Mouse (Mus musculus): ENCODE measurements around the gene Cenpi.

The Cenpi gene

GRCm38 (mm10) chrX:134362156-134362555, 54.3 kb downstream of the Cenpi start:
- DNase-seq (ENCODE audit: low read depth, low spot score) = no peak

DNA sequence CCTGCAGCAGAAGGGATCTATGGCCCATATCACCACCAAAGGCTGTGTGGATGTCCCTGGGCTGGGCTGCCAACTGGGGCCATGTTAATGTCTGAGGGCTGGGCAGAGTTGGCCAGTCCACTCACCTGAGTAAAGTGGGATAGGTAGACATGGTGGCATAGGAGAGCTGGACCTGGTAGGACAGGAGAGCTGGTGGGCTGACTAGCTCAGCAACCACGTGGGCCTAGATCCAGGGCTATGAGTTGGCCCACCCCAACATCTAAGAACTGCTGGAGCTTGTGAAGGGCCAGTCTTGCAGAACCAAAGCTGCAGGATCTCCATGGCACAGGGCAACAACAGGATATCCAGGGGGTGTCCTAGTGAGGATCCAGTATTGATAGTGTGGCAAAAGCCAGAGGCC, 57.5 kb downstream of the Cenpi start:
- no peak for DNase-seq (ENCODE audit: low read depth, low spot score)

GRCm38 (mm10) chrX:134366547-134366946, 58.7 kb downstream of the Cenpi start:
- DNase-seq (ENCODE audit: low read depth, low spot score) = no peak

DNA sequence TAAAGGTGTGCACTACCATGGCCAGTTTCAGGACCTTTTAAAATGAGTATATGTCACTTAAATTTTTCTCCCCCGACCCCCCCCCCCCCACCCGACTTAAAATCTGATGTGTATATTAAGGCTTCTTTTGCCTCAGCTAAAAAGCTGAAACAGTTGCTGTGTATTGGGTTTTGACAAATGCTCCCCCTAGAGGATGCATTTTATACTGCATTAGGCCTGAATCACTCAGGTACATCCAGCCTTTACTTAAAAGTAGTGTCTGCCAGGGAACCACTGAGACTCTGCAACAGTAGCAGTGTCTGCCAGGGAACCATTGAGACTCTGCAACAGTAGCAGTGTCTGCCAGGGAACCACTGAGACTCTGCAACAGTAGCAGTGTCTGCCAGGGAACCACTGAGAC, 63.4 kb downstream of the Cenpi start:
- DNase-seq (ENCODE audit: low read depth, low spot score) = peak; percentile 23

GRCm38 (mm10) chrX:134374190-134374589, 66.3 kb downstream of the Cenpi start:
- DNase-seq (ENCODE audit: low read depth, low spot score) = peak; percentile 4

DNA sequence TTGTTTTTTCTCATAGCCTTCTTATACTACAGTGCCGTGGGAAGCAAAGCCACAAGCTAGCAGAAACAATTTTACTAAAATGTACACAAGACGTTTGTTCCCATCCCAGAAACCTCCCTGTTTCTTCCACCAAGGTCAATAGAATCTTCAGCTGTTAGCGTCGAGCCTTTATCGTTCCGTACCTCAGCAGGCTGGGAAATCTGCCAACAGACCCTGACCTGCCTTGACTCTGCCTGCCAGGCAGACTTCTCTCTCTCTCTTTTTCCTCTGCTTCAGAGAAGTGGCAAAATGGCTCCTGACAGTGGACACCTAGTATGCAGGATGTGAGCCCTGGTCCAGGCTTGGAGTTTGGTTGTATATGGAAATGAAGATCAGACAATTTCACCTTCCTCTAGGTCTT, 77.0 kb downstream of the Cenpi start:
- no peak for DNase-seq (ENCODE audit: low read depth, low spot score)

DNA sequence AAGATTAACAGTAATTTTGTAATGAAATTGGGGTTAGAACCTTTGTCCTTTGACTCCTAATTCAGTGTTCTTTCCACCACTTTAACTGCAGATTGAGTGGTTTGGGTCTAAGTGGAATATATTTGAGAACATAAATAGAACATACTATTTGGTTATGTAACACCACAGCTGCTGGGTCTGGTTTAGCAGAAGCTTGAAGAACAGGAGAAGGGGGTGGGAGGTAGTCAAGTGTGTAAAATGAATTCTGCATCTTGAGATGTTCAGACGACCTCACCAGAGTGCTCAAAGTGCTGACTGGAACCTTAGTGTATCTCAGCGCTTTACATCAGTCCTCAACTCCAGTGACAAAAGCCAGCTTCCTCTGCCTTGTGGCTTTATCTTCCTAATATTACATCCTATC, 91.1 kb downstream of the Cenpi start:
- no peak for DNase-seq (ENCODE audit: low read depth, low spot score)

DNA sequence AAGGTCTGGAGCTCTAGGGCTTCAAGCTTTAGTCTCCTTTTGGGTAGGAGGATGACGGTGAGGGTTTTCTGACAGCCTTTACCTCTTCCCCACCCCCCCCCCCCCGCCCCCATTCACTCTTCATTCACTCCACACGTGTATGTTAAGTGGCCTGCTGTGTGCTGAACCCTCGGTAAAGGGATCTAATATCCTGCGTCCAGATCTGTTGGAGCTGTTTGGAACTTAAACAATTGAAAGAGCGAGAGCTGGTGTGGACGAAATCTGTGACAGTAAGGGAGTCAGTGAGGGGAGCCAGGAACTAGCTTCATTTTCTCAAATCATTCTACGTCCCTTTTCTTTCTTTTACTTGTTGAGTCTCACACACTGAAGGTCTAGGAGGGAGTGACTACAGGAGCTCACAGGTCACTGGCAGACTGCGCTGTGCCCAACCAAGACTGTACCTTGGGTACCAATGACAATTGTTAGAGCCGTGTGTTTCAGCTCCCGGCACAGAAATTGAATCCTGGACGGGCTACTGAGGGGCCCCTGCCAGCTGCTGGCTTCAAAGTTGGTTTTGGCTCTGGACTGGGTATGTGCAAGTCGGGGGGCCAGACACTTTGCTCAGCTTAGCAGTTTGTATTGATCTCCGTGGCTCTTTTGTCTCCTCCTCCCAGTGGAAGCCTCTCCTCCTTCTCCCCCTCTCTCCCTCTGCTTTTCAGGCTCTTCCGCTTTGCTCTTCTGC, 96.1 kb downstream of the Cenpi start, which contains the start of gene Drp2:
Drp2 (plus strand) TSS at position 689 of the 721 bp plus-strand sequence.
- no peak for DNase-seq (ENCODE audit: low read depth, low spot score)

DNA sequence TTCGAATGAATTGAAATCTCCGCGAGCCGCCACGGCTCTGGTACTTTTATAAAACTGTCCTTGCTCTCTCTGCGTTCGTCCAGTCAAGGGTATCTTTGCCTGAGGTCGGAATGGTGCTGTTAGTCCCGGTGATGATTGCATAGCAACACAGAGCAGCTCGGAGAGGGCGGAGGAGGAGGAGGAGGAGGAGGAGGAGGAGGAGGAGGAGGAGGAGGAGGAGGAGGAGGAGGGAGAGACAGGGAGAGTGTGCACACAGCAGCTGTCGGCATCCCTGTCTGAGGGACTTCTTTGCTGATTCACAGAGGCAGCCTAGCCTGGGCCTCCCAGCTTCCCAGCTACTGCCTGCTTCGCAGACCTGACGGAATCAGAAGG, 96.7 kb downstream of the Cenpi start:
- no peak for DNase-seq (ENCODE audit: low read depth, low spot score)

DNA sequence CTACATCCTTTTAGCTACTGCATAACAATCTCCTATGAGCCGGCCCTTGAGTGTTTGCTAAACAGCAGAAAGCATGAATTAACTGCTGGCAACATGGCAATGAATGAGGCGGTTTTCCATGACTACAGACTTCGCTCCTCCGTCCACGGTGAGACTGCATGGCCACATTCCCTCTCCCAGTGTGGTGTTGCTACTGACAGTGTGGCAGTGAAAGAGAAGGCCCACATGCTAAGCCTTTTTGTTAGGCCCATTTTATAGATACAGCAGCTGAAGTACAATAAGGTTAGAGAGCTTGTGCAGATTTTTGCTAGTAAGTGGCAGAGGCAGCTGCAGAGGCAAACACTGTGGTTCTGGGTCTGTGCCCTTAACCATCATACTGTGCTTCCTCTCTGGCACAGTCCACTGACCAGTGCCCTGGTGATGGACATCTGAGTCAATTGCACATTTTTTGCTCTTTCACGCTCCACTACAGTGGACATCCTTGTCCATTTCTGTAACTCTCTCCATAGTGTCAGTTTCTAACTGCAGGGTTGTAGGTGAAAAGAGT, 101.5 kb downstream of the Cenpi start:
- no peak for DNase-seq (ENCODE audit: low read depth, low spot score)

DNA sequence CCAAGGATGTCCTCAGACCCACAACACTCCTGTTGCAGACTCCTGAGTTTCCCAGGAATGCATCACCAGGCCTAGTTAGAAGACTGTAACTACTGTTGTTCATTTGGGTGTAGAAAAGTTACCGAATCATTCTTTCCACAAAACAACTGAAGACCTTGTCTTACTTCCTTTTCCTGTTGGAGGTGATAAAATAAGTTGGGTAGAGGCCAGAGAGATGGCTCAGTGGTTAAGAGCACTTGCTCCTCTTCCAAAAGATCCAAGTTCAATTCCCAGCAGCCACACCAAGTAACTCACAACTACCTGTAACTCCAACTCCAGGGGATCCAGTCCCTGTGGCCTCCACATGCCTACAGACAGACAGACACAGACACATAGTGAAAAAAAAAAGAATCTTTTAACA, 104.2 kb downstream of the Cenpi start:
- DNase-seq (ENCODE audit: low read depth, low spot score) = no peak

Data from CD4-positive helper T cell, adult 2 months (primary cell).